Mouse (Mus musculus): ENCODE measurements around the gene Mtg1.

GRCm38 (mm10) chr7:140160363-140160762, 23.0 kb downstream of the Mtg1 start:
- no peak for TF ChIP-seq CTCF (IDR thresholded peaks at IDR 0.05; ENCODE audit: borderline replicate concordance, extremely low read depth, insufficient read depth, insufficient read length)
- no peak for TF ChIP-seq POLR2A (IDR thresholded peaks at IDR 0.05; ENCODE audit: borderline replicate concordance, extremely low read depth, insufficient read depth, insufficient read length, poor library complexity, severe bottlenecking)
